Mouse (Mus musculus): Measurements from ENCODE around the gene Rinl. TPM values are rescaled to one million over a fixed set of nuclear protein-coding genes. Genes with fewer than 3 reads are reported as not detected.

The Rinl gene
- total RNA-seq, 2 experiments from 2014 or later: 8.8 to 19.4 TPM

DNA sequence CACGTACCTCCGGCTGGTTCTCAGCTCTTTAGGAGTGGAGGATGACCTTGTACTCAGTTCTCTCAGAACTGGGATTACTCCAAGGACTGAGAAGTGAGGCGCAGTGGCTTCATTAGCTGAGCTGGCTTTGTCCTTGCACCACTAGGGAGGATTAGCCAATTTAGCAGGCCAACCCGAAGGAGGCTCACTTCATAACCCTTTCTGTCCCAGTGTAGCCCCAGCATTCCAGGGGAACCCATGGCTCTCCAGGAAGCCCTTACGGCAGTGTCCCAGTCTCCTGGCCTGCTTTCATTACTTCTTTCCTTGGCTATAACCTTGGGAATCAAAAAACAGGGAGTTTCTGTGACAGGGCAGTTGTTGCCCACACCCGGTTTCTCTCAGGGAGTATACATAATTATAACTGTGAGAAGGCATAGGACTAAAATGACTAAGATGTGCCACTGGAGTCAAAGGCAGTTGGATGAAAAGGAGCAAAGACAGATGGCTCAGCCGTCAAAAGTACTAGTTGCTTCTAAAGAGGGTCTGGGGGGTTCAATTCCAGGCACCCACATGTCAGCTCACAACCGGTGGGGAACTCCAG lies 19.0 kb downstream of the Rinl start:
- ATAC-seq (replicated peaks; ENCODE audit: low FRiP score, poor library complexity, severe bottlenecking): no peak

- ATAC-seq (replicated peaks; ENCODE audit: low FRiP score, poor library complexity, severe bottlenecking): no peak
Measured at GRCm38 (mm10) chr7:28808221-28808941, 19.6 kb downstream of the Rinl start, which contains the start of gene Hnrnpl. Gene Hnrnpl, plus strand, starts transcription at chr7:28808541.

DNA sequence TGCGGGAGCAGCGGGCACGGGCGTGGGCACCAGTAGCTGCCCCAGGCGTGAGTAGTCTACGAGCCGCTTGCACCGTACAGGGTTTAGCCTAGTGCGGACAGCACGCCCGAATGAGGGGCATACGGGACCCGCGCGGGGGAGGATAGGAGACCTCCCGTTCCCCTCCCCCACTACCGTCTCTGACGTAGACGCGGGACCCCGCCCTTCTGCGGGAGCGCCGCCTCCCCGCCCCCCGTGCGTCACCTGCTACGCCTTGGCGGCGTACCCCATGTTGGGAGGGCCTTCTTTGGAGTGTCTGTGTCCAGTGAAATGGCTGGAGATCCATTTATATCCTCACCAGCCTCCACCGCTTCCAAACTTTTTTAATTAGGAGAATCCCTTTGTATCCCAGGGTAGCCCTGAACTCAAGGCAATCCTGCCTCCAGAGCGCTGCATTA lies 20.2 kb downstream of the Rinl start:
- peak; percentile 67 for ATAC-seq (replicated peaks; ENCODE audit: low FRiP score, poor library complexity, severe bottlenecking)

DNA sequence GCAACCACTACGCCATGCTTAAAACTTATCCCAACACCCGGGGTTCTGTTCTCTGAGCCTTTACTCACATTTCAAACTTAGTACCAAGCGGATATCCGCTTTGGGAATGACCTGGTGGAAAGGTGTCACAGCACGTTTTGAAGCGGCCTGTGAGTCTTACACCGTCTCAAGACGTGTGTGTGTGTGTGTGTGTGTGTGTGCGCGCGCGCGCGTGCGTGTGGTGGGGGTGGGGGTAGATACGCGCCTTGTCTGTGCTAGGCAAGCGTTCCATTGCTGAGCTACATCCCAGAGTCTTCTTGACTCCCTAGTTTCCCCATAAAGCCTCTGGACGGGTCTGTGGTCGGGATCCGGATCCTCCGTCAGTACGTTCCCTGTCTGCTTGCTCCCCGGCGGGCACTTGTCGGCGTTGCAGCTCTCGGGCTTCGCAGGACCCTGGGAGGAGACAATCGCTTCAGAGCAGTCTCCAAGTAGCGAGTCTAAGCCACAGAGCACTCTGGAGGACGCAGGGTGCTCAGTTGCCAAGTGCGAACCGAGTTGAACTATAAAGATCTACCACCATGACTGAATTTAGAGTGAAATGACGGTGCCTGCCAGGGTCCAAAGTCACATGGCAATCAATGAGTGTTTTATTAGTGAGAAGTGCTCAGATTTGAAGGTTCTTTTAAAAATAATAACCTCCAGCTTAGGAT lies 20.8 kb downstream of the Rinl start:
- 0 out of 2 replicates have a peak, but pooled peaks have one; percentile 8 for ATAC-seq (replicated peaks; ENCODE audit: low FRiP score, poor library complexity, severe bottlenecking)

DNA sequence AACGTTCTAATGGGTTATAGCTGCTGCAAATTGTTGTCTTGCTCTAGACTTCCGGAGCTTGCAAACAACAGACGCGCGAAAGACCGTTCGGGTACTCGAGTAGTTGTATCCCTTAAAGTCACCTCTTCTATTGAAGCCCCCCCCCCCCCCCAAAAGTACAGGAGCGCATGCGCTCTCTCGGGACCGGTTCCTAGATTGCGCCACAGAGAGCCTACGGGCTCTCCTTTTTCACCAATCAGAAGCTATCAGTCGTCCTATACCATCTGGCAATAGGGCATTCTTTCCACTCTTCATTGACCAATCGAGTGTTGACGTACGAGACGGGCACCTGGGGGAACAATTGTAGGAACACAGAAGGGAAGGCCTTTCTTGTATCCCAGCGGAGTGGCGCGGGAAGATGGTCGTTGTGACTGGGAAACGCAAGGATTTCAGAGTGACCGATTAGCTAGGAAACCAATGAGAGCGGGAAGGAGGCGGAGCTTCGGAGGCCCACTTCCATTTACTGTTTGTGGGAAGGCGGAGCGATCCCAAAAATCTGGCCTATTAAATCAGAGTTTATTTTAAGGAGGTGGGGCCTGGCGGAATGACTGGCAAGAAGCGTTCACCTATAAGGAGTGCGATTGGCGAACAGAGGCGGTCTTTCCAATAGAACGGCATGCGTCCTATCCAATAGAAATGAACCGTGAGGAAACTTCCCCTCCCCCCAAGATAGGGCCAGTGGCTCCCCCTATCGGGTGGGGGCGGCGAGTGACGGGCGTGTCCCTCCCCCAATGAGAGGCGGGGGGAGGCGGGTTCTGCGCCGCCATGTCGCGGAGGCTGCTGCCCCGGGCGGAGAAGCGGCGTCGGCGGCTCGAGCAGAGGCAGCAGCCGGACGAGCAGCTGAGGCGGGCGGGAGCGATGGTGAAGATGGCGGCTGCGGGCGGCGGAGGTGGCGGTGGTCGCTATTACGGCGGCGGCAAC lies 21.6 kb downstream of the Rinl start:
- peak; percentile 80 for ATAC-seq (replicated peaks; ENCODE audit: low FRiP score, poor library complexity, severe bottlenecking)

- peak; percentile 27; the same call in 1 of the 2 replicates for ATAC-seq (replicated peaks; ENCODE audit: low FRiP score, poor library complexity, severe bottlenecking)
Measured at GRCm38 (mm10) chr7:28811228-28811627, 22.5 kb downstream of the Rinl start.

DNA sequence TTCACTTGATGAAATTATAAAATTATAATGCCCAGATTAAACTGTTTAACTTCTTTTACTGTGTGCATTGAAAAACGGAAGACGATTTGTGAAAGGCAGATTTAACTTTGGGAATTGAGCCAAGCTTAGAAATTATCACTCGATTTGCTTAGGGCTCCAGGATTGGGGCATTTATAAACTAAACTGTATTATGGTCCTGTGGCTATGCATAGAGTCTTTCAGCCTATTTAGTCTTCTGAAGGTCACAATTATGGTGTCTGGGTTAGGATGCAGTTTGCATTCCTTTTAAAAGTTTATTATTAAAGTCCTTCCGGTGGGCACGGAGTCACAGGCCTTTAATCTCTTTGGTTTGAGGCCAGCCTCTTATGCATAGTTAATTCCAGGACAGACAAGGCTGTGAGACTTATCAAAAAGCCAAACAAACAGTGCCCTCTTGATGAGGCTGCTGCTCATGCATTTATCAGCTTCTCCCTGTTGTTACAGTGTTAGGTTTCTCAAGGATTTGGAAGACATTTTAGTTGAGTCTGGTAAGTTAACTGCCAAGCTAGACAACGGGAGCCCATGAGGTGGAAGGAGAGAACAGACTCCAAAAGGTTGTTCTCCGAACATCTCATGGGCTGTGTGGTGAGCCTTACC lies 23.0 kb downstream of the Rinl start:
- no peak for ATAC-seq (replicated peaks; ENCODE audit: low FRiP score, poor library complexity, severe bottlenecking)

DNA sequence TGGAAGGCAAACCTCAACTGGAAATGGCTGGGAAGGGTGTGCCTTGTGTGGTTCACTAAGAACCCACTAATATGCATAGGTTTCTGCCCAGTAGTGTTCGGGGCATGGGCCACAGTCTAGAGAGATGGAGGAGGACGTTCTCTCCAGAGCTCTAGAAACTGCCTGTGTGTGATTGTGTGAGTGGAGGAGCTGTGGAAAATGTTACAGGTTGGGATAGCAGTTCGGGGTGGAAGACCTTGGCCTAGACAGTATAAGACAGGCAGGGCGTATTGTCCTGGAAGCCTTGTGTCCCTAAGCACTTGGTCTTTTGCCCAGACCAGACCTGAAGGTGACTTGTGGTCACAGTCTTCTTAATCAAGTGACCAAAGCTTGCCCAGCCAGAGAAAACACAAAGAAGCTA lies 23.7 kb downstream of the Rinl start:
- no peak for ATAC-seq (replicated peaks; ENCODE audit: low FRiP score, poor library complexity, severe bottlenecking)

DNA sequence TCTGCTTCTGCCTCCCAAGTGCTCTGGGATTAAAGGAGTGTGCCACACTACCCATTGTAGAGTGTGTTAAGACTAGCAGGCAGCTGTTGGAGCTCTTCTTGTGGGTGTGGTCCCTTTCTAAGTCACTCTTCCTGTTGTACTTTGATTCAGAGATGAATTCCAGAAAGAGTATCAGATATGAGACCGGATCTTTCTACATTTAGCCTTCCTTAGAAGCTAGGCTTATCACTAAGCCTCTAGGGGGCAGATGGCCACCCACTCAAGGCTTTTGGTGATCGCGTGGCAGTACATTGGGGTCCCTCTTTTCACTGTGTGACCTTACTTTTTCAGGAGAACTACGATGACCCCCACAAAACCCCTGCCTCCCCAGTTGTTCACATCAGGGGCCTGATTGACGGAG lies 24.2 kb downstream of the Rinl start:
- no peak for ATAC-seq (replicated peaks; ENCODE audit: low FRiP score, poor library complexity, severe bottlenecking)

DNA sequence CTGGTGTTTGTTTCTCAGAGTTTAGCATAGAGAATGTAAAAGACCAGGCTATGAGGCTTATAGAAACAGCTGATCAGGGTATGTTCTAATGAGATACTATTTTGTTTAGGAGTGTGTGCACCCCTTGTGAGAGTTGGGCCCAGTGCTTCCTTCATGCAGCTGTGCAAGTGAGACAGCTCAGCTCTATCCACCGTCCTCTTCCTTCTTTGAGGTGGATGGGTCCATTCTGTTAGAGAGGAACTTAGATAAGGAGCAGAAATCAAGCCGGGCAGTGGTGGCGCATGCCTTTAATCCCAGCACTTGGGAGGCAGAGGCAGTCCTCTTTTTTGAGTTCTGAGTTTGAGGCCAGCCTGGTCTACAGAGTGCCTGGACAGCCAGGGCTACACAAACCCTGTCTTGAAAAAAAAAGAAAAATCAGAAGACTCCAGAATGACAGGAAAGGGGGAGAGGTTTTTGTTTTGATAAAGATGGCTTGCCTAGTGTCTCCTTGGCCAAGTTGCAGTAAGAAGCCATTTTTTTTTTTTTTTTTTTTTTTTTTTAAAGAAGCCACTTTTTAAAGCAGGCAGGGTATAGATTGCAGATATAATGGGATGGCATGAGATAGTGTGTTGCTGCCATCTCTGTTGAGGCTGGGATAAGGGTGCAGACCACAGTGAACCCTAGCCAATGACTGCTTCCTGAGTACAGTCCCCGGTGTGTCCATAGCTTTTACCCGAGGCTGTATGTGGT lies 25.7 kb downstream of the Rinl start:
- no peak for ATAC-seq (replicated peaks; ENCODE audit: low FRiP score, poor library complexity, severe bottlenecking)

DNA sequence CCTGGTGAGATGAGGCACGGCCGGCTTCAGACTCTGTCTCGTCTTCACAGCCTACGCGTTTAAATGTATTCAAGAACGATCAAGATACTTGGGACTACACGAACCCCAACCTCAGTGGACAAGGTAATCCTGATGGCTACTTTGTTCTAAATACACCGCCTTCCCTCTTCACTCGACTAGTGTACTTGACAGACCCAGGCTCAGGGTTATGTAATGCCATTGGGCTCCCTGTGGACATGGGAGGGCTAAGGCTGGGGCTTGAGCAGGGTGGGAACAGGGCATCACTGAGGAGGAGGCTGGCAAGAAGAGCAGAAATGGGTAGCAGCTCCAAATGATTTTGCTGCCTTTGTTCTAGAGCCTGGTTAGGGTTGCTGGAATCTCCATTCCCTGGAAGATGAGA lies 26.5 kb downstream of the Rinl start:
- ATAC-seq (replicated peaks; ENCODE audit: low FRiP score, poor library complexity, severe bottlenecking): no peak

GRCm38 (mm10) chr7:28816201-28816600 lies 27.4 kb downstream of the Rinl start:
- no peak for ATAC-seq (replicated peaks; ENCODE audit: low FRiP score, poor library complexity, severe bottlenecking)

DNA sequence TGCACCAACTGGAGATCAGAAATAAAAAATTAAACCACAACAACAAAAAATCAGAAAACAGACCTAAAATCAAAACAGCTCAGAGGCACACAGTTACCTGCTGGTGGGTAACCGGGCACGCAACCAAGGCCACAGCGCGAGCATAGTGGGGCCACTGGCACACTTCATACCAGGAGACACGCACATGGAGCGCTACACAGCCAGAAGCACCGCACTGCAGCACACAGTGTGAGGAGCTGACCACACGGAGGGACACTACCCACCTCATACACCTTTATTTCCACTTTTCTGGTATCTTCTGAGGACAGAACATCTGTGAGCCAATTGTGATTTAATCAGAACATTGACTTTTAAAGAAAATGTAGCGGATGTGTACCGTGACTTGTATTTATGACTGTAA lies 28.2 kb downstream of the Rinl start:
- ATAC-seq (replicated peaks; ENCODE audit: low FRiP score, poor library complexity, severe bottlenecking): no peak

DNA sequence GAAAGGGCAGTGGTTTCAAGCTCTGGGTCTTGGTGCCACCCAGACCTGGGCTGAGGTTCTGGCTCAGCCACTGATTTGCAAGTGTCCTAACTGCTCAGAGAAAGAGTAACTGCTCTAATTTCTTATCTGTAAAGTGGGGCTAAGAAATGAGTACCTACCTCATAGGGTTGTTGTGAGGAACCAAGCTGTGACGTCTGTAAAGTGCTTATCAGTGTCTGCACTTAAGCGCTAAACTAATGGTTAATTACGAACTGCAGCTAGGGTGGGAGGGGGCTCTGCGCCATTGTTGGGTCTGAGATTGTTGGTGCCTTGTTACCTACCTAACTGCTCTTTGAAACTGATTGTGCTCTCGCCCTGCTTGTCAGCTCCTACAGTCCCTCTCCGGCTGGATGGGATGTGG lies 28.8 kb downstream of the Rinl start:
- ATAC-seq (replicated peaks; ENCODE audit: low FRiP score, poor library complexity, severe bottlenecking): no peak

DNA sequence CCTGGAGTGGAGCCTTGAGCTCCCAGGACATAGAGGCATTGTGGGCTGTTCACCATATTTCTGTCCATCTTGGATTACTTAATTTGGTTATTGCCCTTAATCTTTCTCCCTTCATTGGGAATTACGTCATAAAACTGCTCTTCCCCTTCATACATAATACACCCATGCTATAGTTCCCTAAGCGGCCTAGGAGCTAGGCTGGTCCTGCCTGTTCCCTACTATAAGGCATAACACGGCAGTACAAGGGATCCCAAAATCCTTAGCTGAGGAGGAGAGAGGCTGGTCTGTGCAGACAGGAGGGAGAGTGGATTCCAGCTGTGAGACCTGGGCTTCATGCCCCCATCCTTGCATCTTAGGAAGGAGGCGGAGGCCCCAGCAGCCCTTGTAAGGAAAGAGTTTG lies 29.2 kb downstream of the Rinl start:
- no peak for ATAC-seq (replicated peaks; ENCODE audit: low FRiP score, poor library complexity, severe bottlenecking)

- ATAC-seq (replicated peaks; ENCODE audit: low FRiP score, poor library complexity, severe bottlenecking): no peak
Measured at GRCm38 (mm10) chr7:28818436-28818835, 29.7 kb downstream of the Rinl start.

DNA sequence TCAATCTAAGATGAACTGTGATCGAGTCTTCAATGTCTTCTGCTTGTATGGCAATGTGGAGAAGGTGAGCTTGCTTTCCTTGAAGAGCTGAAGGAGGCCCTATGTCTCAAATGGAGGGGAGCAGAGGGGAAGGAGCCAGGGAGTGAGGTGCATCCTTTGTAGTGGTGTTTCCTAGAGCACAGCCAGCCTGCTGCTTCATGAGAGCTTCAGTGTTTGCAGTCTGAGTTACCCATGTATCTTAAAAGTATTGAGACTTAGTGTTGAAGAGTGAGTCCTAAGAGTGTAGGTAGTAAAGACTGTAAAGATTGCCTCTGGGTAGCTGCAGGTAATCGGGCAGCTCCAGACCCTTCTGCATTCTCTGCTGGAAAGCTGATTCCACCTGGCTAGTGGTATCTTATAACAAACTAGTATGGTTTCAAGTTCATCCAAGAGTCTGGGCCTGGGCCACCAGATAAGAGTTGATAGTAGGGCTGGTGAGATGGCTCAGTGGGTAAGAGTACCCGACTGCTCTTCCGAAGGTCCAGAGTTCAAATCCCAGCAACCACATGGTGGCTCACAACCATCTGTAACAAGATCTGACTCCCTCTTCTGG lies 30.2 kb downstream of the Rinl start:
- no peak for ATAC-seq (replicated peaks; ENCODE audit: low FRiP score, poor library complexity, severe bottlenecking)

DNA sequence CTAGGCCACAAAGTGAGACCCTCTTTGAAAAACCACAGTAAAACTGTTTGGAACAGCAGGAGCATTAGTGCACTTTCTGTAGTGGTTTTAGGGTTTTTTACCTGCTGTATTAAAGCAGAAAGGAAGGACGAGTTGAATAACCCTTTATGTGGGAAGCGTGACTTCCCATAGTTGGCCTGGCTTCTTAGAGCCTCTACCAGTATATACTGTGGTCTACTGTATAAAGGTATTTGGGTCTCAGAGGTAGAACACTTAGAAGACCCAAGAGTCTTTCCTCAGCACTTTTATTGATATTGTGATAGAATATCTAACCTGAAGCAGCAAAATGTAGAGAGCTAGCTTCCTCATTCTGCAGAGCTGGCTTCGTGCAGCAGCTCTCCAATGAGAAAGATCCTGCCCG lies 30.8 kb downstream of the Rinl start:
- ATAC-seq (replicated peaks; ENCODE audit: low FRiP score, poor library complexity, severe bottlenecking): no peak

Measured in erythroid progenitor cell, adult 5-6 weeks (primary cell).